Mouse (Mus musculus): Measurements from ENCODE around the gene Chp2.

The Chp2 gene

GRCm38 (mm10) chr7:122226744-122227143, 7.4 kb downstream of the Chp2 start:
- no peak for TF ChIP-seq GATA4 (IDR thresholded peaks at IDR 0.05; ENCODE audit: insufficient replicate concordance, low read length)

GRCm38 (mm10) chr7:122229306-122229705, 10.0 kb downstream of the Chp2 start:
- no peak for TF ChIP-seq GATA4 (IDR thresholded peaks at IDR 0.05; ENCODE audit: insufficient replicate concordance, low read length)

DNA sequence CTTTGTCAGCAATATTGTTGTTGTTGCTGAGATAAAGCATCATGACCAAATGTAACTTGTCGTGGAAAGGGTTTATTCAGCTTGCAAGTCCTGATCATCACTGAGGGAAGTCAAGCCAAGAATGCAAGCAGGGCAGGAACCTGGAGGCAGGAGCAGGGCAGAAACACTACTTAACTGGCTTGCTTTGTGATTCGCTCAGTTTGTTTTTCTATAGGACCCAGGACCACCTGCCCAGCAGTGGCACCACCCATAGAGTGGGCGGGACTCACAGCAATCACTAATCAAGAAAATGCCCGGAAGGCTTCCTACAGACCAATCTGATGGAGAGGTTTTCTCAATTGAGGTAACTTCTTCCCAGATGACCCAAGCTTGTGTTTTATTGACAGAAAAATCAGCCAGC, 10.6 kb downstream of the Chp2 start:
- no peak for TF ChIP-seq GATA4 (IDR thresholded peaks at IDR 0.05; ENCODE audit: insufficient replicate concordance, low read length)

DNA sequence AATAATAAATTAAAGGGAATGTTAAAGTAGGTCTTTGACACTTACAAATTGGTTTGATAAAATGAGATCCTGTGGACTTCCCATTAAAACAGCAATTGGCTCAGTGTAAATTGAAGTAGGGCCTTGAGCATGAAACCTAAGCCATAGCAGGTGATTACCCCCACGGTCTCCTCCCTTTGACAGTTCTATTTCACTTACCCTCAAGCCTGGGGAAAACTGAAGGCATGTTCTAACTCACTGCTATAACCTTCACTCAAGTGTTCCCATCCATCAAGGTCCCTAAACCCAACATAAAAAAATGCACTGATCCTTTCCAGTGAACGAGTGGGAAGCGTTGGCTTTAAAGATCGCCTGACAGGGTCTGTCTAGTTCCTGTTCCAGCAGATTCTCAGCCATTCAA, 11.6 kb downstream of the Chp2 start:
- no peak for TF ChIP-seq GATA4 (IDR thresholded peaks at IDR 0.05; ENCODE audit: insufficient replicate concordance, low read length)

GRCm38 (mm10) chr7:122238939-122239338, 19.6 kb downstream of the Chp2 start:
- TF ChIP-seq GATA4 (IDR thresholded peaks at IDR 0.05; ENCODE audit: insufficient replicate concordance, low read length): no peak

- no peak for TF ChIP-seq GATA4 (IDR thresholded peaks at IDR 0.05; ENCODE audit: insufficient replicate concordance, low read length)
Measured at GRCm38 (mm10) chr7:122240413-122241119, 21.3 kb downstream of the Chp2 start.

GRCm38 (mm10) chr7:122242260-122242659, 23.0 kb downstream of the Chp2 start:
- no peak for TF ChIP-seq GATA4 (IDR thresholded peaks at IDR 0.05; ENCODE audit: insufficient replicate concordance, low read length)

- TF ChIP-seq GATA4 (IDR thresholded peaks at IDR 0.05; ENCODE audit: insufficient replicate concordance, low read length): no peak
Measured at GRCm38 (mm10) chr7:122244166-122244565, 24.9 kb downstream of the Chp2 start.

GRCm38 (mm10) chr7:122244584-122244983, 25.3 kb downstream of the Chp2 start:
- no peak for TF ChIP-seq GATA4 (IDR thresholded peaks at IDR 0.05; ENCODE audit: insufficient replicate concordance, low read length)

GRCm38 (mm10) chr7:122245976-122246375, 26.7 kb downstream of the Chp2 start:
- no peak for TF ChIP-seq GATA4 (IDR thresholded peaks at IDR 0.05; ENCODE audit: insufficient replicate concordance, low read length)

DNA sequence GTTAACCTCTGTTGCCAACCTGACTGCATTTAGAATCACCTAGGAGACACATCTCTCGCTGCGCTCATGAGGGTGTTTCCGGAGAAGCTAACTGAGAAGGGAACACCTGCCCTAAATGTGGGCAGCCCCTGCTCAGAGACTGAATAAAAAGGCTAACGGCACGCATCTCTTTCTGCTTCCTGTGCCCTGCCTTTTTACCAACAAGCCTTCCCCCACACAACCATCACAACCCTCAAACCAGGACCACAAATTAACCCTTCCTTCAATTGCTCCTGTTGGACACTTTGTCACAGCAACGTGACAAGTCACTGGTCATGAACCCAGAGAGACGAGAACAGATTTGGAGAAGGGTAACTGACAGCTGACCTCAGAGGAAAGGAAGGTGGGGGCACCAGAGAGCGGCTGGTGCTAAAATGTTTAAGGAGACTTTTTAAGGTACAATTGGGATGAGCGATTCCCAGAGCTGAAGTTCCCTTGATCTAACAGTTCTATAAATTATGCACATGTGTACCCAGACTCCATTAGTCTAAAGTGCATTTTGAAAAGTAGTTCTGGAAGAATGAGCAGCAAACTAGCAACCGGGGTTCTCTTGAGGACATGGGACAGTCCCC, 28.1 kb downstream of the Chp2 start:
- TF ChIP-seq GATA4 (IDR thresholded peaks at IDR 0.05; ENCODE audit: insufficient replicate concordance, low read length): no peak

DNA sequence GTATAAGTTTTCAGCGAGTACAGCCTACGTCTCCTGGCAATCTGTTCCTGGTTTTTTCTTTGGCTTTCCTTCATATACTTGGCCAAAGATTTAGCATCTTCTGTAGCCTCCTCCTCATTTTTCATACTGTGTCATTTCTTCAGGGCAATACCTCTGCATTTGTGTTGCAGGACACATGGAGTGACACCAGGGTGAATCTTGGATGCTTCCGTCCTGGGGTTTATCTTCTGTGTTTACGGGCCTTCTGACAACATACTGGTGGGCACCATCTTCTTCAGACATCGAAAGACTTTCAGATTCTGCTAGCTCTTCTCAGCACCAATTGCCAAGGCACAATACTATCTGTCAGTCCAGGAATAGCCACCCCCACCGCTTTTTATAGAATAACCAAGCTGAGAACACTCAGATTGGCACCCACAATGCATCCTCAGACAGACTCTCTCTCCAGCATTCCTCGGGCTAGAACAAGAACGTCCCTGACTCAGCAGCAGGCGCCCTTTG, 30.1 kb downstream of the Chp2 start:
- no peak for TF ChIP-seq GATA4 (IDR thresholded peaks at IDR 0.05; ENCODE audit: insufficient replicate concordance, low read length)

DNA sequence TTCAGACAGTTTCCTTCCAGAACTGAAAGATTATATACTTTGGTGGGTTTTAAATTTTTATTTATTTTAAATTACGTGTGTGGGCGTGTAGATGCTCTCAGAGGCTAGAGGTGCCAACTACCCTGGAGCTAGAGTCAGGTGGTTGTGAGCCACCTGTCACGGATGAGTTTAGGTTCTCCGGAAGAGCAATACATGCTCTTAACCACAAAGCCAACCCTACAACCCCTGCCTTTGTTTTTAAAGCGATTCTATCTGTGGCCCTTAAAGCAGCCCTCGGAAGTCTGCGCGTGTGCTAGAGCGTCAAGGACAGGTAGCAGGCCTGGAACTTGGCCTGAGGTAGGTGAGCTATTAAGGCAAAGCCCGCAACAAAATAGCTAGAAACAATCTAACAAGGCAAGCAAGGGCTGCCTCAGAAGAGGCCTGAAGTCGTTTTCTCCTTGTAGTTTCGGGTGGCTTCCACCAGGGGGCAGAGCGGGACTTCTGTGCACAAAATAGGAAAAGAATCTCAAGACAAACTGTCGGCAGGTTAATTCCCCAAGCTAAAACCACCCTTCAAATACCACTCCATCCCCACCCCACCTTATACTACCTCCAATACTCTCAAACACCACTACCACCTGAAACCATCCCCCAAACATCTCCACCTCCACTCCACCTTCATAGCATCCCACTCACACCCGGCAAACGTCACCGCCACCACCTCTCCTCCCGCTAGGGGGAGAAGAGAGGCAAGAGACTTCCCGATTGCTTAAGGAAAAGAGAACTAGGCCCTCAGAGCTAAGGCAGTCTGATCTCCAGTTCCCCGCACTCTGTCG, 32.1 kb downstream of the Chp2 start:
- TF ChIP-seq GATA4 (IDR thresholded peaks at IDR 0.05; ENCODE audit: insufficient replicate concordance, low read length): no peak

DNA sequence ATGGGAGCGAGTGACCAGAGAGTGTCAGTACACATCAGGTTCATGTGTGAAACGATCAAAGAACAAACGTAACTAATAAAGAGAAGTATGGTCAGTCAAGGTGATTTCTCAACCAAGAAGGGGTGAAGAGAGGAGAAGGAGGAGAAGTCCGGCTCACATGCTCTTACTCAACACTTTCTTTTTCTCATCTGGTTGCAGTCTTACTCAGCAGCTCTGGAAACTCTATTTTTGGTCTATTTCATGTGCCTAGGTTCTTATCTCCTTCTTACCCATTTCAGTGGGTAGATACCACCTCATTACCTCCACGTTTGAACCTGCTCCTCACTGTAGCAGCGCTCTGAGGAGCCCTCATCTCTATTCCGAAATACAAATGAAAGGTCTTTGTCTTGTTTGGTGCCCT, 37.4 kb downstream of the Chp2 start:
- no peak for TF ChIP-seq GATA4 (IDR thresholded peaks at IDR 0.05; ENCODE audit: insufficient replicate concordance, low read length)

DNA sequence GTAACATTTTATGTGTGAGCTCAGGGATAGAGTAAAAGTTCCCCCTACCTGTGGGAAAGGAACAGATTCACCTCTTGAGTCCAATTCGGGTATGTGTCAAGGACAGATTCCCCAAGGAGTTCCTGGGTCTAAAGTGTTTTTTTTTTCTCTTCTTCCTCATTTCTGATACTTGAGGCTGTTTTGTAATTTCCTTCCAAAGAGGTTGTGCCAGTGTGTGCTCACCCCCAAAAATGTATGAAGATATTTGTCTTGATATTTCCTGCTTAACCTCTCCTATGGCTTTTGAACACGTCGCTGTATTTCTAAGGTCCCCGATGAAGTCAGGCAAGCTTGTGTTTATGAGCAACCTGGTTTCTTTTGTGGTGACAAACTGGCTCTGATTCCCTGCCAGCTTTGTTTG, 39.2 kb downstream of the Chp2 start:
- TF ChIP-seq GATA4 (IDR thresholded peaks at IDR 0.05; ENCODE audit: insufficient replicate concordance, low read length): no peak

All from liver, adult (tissue).